Mouse (Mus musculus): ENCODE measurements around the gene Ggact. TPM values are rescaled to one million over a fixed set of nuclear protein-coding genes. Genes with fewer than 3 reads are reported as not detected.

Gene Ggact
- polyA plus RNA-seq, 1 experiment from 2014 or later, result 15.0 TPM

DNA sequence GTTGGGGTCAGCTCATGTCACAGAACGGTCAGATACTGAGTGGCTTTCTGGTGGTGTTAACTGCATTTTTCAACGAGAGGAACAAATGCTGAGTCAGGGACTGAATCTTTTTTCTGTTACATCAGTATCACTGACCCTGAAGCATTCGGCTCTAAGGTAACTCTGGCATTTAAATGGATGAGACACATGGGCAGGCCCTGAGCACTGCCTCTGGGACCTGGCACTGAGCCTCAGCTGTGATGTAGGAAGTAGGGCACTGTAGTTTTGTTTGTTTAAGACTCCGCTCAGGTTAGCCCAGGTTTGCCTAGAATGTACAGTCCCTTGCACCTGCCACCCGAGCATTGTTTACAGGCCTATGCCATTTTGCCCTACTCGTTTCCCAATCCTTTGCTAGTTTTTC is 43.7 kb downstream of the Ggact start:
- Histone ChIP-seq H3K9me3 (replicated peaks; ENCODE audit: control insufficient read depth, low read length) (no peaks in the 10 kb centered on the region), H3K36me3 (ENCODE audit: control insufficient read depth, insufficient read depth, low read length) (no peaks in the 10 kb centered on the region), H3K4me3 (ENCODE audit: low read depth, low read length) (no peak overlapping the region), H3K4me2 (no peak overlapping the region), H3K27me3 (ENCODE audit: control insufficient read depth, insufficient read depth, low read length) (no peaks in the 10 kb centered on the region), H3K27ac (ENCODE audit: low read depth, low read length) (no peak overlapping the region), H3K4me1 (ENCODE audit: control insufficient read depth, insufficient read depth, low read length) (peaks cover 15% of the 10 kb centered on the region; the same call in 1 of the 2 replicates), H3K9ac (ENCODE audit: low read depth, low read length) (no peak overlapping the region)
- 63% methylated on average over 6 of the region's 6 CpGs for WGBS (ENCODE audit: insufficient replicate concordance)
- ATAC-seq (replicated peaks; ENCODE audit: insufficient number of reproducible peaks, low FRiP score, low TSS enrichment), result no peak

DNA sequence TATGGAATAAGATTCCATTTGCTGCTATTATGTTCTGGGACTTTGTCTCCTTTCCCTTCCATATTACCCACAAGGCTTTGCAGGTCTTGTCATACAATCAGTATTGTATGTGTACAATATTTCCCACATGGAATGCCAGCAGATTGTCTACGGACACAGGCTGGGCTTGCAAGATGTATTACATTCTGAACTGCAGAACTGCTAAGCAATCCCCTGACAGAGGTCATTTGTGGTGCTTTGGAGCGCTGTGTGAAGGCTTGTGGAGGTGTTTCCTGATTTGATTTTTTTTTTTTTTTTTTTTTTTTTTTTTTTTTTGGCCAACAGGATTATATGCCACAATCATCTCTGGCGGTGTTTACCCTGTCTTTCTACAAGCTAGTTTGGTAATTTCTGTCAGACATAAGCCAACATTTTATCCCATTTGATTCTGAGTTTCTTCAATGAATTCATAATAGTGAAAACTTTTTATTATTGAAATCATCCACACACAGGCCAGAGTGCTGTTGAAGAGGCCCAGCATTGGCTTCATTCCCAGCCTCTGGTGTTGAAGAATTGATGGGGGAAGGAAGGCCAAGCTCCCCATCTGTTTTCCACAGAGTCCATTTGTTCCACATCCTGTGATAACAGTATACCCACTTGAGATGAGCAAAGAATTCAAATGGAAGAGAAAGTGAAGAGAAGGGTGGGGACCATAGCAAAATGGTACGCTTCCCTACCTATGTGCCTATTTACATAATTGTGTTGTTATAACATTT is 45.8 kb downstream of the Ggact start:
- H3K36me3 ChIP-seq (ENCODE audit: control insufficient read depth, insufficient read depth, low read length), result no peaks in the 10 kb centered on the region
- no peaks in the 10 kb centered on the region for H3K9me3 ChIP-seq (replicated peaks; ENCODE audit: control insufficient read depth, low read length)
- no peak overlapping the region for H3K9ac ChIP-seq (ENCODE audit: low read depth, low read length)
- peaks cover 13% of the 10 kb centered on the region; the same call in 1 of the 2 replicates for H3K4me1 ChIP-seq (ENCODE audit: control insufficient read depth, insufficient read depth, low read length)
- 66% methylated on average over 4 of the region's 4 CpGs for WGBS (ENCODE audit: insufficient replicate concordance)
- H3K27me3 ChIP-seq (ENCODE audit: control insufficient read depth, insufficient read depth, low read length), result no peaks in the 10 kb centered on the region
- no peak overlapping the region for H3K4me3 ChIP-seq (ENCODE audit: low read depth, low read length)
- H3K4me2 ChIP-seq, result no peak overlapping the region
- no peak for ATAC-seq (replicated peaks; ENCODE audit: insufficient number of reproducible peaks, low FRiP score, low TSS enrichment)
- H3K27ac ChIP-seq (ENCODE audit: low read depth, low read length), result no peak overlapping the region

DNA sequence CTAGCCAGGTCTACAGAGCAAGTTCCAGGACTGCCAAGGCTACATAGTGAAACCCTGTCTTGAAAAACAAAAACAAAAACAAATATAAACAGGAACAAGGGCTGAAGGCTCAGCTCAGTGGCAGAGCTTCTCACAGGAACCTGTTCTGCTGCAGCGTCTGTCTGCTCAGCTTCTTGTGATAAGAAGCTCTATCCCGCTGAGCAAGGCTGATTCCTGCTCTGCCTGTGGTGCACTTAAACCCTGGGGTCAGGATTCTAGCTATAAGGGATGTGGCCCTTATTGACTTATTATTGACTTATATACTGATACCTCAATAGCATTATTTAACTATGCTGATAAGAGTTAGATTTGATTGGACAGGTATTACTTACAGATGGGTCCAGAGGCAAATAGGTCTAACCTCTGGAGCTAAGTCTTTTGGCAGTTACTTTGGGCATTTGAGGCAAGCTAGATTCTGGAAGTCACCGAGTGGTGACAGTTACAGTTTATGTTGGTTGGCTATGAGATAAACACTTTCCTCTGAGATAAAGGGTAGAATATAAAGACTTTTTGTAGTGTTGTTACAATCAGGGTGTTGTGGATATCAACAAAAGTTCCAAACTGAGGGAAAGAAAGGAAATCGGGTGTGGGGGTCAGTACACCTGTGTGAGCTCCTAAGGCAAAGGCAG is 48.0 kb downstream of the Ggact start:
- 37% methylated on average over 4 of the region's 4 CpGs for WGBS (ENCODE audit: insufficient replicate concordance)

DNA sequence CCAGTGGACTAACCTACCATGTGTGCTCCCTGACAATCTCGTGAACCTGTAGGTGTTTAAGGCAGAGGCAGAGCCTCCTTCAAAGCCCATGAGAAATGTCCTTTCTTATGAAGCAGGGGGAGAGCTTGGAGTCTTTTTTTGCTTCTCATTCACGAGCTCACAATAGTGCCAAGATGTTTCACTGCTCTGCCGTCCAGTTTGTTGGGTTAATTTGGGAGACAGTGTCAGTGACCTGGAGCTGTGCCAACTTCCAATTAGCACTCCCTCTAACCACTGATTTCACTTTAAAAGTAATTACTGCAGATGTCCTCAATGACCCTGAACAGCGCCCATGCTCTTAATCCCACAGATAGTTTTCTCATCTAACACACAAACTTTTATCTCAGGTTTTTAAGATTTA is 50.9 kb downstream of the Ggact start:
- Histone ChIP-seq H3K4me2 (no peak overlapping the region), H3K27ac (ENCODE audit: low read depth, low read length) (no peak overlapping the region)
- WGBS (ENCODE audit: insufficient replicate concordance), result 40% methylated on average over 4 of the region's 4 CpGs

More for the DNA sequence above, 48.0 kb downstream of the Ggact start:
- H3K9me3 ChIP-seq (replicated peaks; ENCODE audit: control insufficient read depth, low read length), result no peaks in the 10 kb centered on the region
- H3K36me3 ChIP-seq (ENCODE audit: control insufficient read depth, insufficient read depth, low read length), result no peaks in the 10 kb centered on the region
- no peaks in the 10 kb centered on the region for H3K27me3 ChIP-seq (ENCODE audit: control insufficient read depth, insufficient read depth, low read length)
- no peak overlapping the region for H3K27ac ChIP-seq (ENCODE audit: low read depth, low read length)
- no peak overlapping the region for H3K9ac ChIP-seq (ENCODE audit: low read depth, low read length)
- H3K4me3 ChIP-seq (ENCODE audit: low read depth, low read length), result no peak overlapping the region
- H3K4me1 ChIP-seq (ENCODE audit: control insufficient read depth, insufficient read depth, low read length), result peaks cover 13% of the 10 kb centered on the region
- no peak for ATAC-seq (replicated peaks; ENCODE audit: insufficient number of reproducible peaks, low FRiP score, low TSS enrichment)
- no peak overlapping the region for H3K4me2 ChIP-seq

DNA sequence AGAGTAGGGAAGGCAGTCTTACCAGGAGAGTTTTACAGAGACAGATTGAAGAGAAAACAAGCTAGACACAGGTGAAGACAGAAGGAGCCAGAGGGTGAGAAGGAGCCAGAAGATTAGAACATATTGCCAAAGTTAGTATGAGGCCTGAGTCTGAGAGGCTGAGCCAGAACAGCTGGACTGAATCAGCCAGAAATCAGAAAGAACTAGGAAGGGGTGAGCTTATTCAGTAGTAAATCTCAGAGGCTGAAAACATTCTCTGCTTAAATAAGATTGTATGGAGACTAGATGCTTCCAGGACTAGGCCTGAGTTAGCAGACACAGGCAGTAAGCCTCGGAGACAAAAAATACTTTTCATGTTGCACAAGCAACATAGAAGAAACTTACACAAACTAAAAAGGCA is 53.8 kb downstream of the Ggact start:
- Histone ChIP-seq H3K27ac (ENCODE audit: low read depth, low read length) (no peak overlapping the region), H3K4me2 (no peak overlapping the region)
- 80% methylated on average over 1 of the region's 1 CpGs for WGBS (ENCODE audit: insufficient replicate concordance)

More for the DNA sequence above, 50.9 kb downstream of the Ggact start:
- Histone ChIP-seq H3K36me3 (ENCODE audit: control insufficient read depth, insufficient read depth, low read length) (no peaks in the 10 kb centered on the region), H3K4me1 (ENCODE audit: control insufficient read depth, insufficient read depth, low read length) (peaks cover 11% of the 10 kb centered on the region), H3K9ac (ENCODE audit: low read depth, low read length) (no peak overlapping the region), H3K9me3 (replicated peaks; ENCODE audit: control insufficient read depth, low read length) (no peaks in the 10 kb centered on the region), H3K27me3 (ENCODE audit: control insufficient read depth, insufficient read depth, low read length) (no peaks in the 10 kb centered on the region), H3K4me3 (ENCODE audit: low read depth, low read length) (no peak overlapping the region)
- ATAC-seq (replicated peaks; ENCODE audit: insufficient number of reproducible peaks, low FRiP score, low TSS enrichment), result no peak

DNA sequence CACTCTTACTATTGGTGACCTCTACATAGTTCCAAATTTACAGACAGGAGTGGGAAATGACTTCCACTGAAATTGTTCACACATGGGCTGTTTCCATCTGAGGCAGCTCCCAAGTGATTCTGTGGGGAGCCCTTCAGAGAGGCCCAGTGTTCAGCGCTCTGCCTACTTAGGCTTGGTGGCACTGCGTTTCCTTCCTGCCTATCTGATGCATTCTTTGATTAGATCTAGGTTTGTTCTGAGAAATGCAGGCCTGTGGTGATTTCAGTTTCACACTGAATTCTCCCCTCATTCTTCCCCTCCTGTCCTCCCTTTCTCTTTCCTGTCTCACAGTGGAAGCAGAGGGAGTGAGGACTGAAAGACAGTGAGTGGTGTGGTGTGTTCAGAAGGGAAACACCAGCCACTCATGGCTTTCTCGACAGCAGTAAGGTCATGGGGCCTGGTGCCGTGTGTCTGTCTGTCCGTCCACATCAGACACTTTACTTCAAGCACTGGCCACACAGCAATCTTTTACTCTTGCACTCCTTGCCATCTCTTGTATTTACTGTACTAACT is 61.0 kb downstream of the Ggact start:
- Histone ChIP-seq H3K9me3 (replicated peaks; ENCODE audit: control insufficient read depth, low read length) (no peaks in the 10 kb centered on the region), H3K4me1 (ENCODE audit: control insufficient read depth, insufficient read depth, low read length) (no peaks in the 10 kb centered on the region), H3K4me3 (ENCODE audit: low read depth, low read length) (no peak overlapping the region), H3K4me2 (no peak overlapping the region), H3K27ac (ENCODE audit: low read depth, low read length) (no peak overlapping the region), H3K9ac (ENCODE audit: low read depth, low read length) (no peak overlapping the region), H3K36me3 (ENCODE audit: control insufficient read depth, insufficient read depth, low read length) (no peaks in the 10 kb centered on the region), H3K27me3 (ENCODE audit: control insufficient read depth, insufficient read depth, low read length) (no peaks in the 10 kb centered on the region)
- ATAC-seq (replicated peaks; ENCODE audit: insufficient number of reproducible peaks, low FRiP score, low TSS enrichment), result no peak
- WGBS (ENCODE audit: insufficient replicate concordance), result 69% methylated on average over 5 of the region's 5 CpGs

More for the DNA sequence above, 53.8 kb downstream of the Ggact start:
- Histone ChIP-seq H3K9me3 (replicated peaks; ENCODE audit: control insufficient read depth, low read length) (no peaks in the 10 kb centered on the region), H3K4me3 (ENCODE audit: low read depth, low read length) (no peak overlapping the region), H3K27me3 (ENCODE audit: control insufficient read depth, insufficient read depth, low read length) (no peaks in the 10 kb centered on the region), H3K4me1 (ENCODE audit: control insufficient read depth, insufficient read depth, low read length) (peaks cover 6% of the 10 kb centered on the region), H3K36me3 (ENCODE audit: control insufficient read depth, insufficient read depth, low read length) (no peaks in the 10 kb centered on the region), H3K9ac (ENCODE audit: low read depth, low read length) (no peak overlapping the region)
- no peak for ATAC-seq (replicated peaks; ENCODE audit: insufficient number of reproducible peaks, low FRiP score, low TSS enrichment)

DNA sequence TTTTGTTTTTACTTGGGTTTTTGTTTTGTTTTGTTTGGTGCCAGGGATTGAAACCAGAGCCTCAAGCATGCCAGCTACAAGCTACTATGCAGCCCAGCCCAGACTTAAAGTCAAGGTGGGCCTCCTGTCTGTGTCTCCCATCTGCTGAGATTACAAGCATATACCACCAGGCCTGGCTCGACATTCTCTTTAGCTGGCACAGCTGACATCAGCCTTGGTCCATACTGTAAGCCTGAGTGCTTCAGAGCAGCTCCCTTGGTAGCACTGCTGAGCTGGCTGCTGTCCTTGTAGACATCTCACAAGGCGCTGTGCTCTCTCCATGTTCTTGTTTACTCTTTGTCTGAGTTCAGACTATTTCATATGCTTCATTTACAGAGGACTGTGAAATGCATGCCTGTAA is 76.5 kb downstream of the Ggact start:
- H3K27ac ChIP-seq (ENCODE audit: low read depth, low read length), result no peak overlapping the region
- H3K4me2 ChIP-seq, result no peak overlapping the region
- H3K4me1 ChIP-seq (ENCODE audit: control insufficient read depth, insufficient read depth, low read length), result no peaks in the 10 kb centered on the region
- H3K4me3 ChIP-seq (ENCODE audit: low read depth, low read length), result no peak overlapping the region
- H3K9me3 ChIP-seq (replicated peaks; ENCODE audit: control insufficient read depth, low read length), result no peaks in the 10 kb centered on the region
- H3K27me3 ChIP-seq (ENCODE audit: control insufficient read depth, insufficient read depth, low read length), result no peaks in the 10 kb centered on the region
- no peak for ATAC-seq (replicated peaks; ENCODE audit: insufficient number of reproducible peaks, low FRiP score, low TSS enrichment)
- H3K9ac ChIP-seq (ENCODE audit: low read depth, low read length), result no peak overlapping the region
- no peaks in the 10 kb centered on the region for H3K36me3 ChIP-seq (ENCODE audit: control insufficient read depth, insufficient read depth, low read length)
- 65% methylated on average over 2 of the region's 2 CpGs for WGBS (ENCODE audit: insufficient replicate concordance)

DNA sequence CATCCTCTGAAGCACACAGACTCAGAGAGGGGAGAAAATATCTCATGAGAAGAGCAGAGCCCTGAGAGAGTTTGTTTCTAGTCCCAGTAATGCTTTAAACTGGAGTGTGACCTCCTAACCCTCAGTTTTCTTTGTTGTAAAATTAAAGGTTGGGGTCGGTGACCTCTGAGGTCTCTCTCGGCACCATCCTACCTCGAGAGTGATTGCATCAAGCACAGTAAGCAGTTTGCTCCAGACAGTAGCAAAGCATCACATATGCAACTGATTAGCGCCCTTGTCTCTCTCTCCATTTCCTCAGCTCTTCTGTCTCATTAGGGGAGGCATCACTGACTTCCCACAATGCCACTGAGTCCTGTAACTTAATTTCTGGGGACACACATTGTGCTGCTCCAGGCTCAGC is 77.3 kb downstream of the Ggact start:
- no peaks in the 10 kb centered on the region for H3K4me1 ChIP-seq (ENCODE audit: control insufficient read depth, insufficient read depth, low read length)
- no peak for ATAC-seq (replicated peaks; ENCODE audit: insufficient number of reproducible peaks, low FRiP score, low TSS enrichment)
- H3K9me3 ChIP-seq (replicated peaks; ENCODE audit: control insufficient read depth, low read length), result no peaks in the 10 kb centered on the region
- 43% methylated on average over 4 of the region's 4 CpGs for WGBS (ENCODE audit: insufficient replicate concordance)
- no peak overlapping the region for H3K27ac ChIP-seq (ENCODE audit: low read depth, low read length)
- H3K27me3 ChIP-seq (ENCODE audit: control insufficient read depth, insufficient read depth, low read length), result no peaks in the 10 kb centered on the region
- no peak overlapping the region for H3K9ac ChIP-seq (ENCODE audit: low read depth, low read length)
- no peak overlapping the region for H3K4me2 ChIP-seq
- H3K36me3 ChIP-seq (ENCODE audit: control insufficient read depth, insufficient read depth, low read length), result no peaks in the 10 kb centered on the region
- H3K4me3 ChIP-seq (ENCODE audit: low read depth, low read length), result no peak overlapping the region
